Mouse (Mus musculus) embryonic fibroblast, embryonic 13.5 days (primary cell): ENCODE measurements at regions not wholly inside any gene's neighbourhood (a gene's known extent, or its start where the extent isn't known, plus 50 kb on each side); places are given as distances from the start of the nearest gene placed in this dataset.

Experiments used
- CTCF ChIP-seq: IDR thresholded peaks from 2 replicates; pipeline ENCODE4 v1.5.1; 2011; ENCODE audit warnings: mild to moderate bottlenecking, control low read depth, low read length, moderate library complexity, borderline replicate concordance; ENCODE audit not compliant: insufficient read depth
- POLR2A ChIP-seq: IDR thresholded peaks from 2 replicates; pipeline ENCODE4 v1.6.1; 2011; ENCODE audit warnings: low read depth, mild to moderate bottlenecking, control low read depth, low read length, moderate library complexity

DNA sequence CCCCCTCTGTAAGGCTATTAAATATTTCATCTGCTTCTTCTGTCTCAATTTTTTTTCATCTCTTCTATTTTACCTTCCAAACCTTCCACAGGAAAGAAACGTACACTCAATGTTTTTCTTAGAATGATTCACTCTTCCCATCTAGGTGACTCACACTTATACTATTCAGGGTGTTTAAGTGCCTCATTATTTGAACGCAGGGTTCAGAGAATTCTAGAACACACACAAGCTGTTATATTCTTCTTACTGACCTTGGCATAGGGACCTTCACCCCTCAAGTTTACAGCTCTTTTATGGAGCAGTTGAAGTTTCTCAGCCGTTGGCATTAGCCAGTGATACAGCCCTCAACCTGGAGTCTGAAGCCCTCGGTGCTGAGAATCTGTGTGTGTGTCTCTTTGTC, 144.2 kb downstream of the Gpam start:
- TF ChIP-seq POLR2A (no peak), CTCF (no peak)
